Mouse (Mus musculus) E14TG2a.4 (cell line): ENCODE measurements around the gene Grip1.

ENCODE experiments used
- CTCF ChIP-seq: conservative IDR thresholded peaks from 2 replicates; pipeline ENCODE4 v1.5.1; 2014; ENCODE audit warnings: low read length
- NANOG ChIP-seq: IDR thresholded peaks from 2 replicates; pipeline ENCODE4 v1.6.1; 2014; ENCODE audit warnings: borderline replicate concordance, low read length, mixed read lengths
- POU5F1 ChIP-seq: IDR thresholded peaks from 2 replicates; pipeline ENCODE4 v1.6.1; 2014; ENCODE audit warnings: low read length, borderline replicate concordance

DNA sequence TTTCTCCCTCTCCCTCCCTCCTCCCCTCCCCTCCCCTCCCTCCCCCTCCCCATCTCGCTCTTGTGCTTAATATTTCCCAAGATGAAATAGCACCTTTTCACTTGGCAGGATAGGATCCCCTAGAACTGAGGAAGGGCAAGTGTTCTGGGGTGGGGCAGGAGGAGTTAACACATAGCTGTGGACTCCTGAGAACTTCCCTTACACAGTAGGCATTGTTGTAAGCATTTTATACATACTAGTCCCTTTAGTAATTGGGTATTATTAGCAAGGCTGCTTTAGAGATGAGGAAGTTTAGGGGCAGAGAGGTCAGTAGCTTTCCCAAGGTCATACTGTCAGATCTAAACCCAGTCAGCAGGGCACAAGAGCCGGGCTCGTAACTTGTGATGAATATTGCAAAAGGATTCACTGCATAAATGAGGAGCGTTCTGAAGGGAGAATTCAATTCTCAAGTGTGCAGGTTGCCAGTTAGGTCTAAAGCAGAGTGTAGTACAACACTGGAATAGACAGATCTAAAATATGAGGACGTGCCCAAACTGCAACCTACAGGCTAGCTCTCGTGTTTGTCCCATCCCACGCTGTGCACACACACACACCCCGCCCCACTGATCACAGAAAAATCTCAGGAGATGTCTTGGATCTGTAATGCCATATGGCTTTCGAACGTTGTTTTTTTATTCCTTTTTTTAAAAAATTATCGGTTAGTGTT lies 392.2 kb downstream of the Grip1 start:
- TF ChIP-seq CTCF (no peak), POU5F1 (no peak), NANOG (no peak)
